Mouse (Mus musculus) gastrocnemius, postnatal 10 days (tissue): ENCODE results near the gene Ugt1a2. TPM values are rescaled to one million over a fixed set of nuclear protein-coding genes. Genes with fewer than 3 reads are reported as not detected.
A peak's percentile ranks its signal among the peaks of the same experiment; 100 is the strongest.

ENCODE experiments used
- DNase-seq: peaks from one replicate; pipeline ENCODE4 v3.0.0; 2021; ENCODE audit warnings: mixed read lengths
- total RNA-seq, 2 experiments: library from RNA; stranded (reverse); gene quantifications; 2 replicates each; pipeline ENCODE4 v1.2.3; 2021

Gene Ugt1a2
- total RNA-seq, 2 experiments from 2014 or later: 0.18 TPM; not detected in 1

DNA sequence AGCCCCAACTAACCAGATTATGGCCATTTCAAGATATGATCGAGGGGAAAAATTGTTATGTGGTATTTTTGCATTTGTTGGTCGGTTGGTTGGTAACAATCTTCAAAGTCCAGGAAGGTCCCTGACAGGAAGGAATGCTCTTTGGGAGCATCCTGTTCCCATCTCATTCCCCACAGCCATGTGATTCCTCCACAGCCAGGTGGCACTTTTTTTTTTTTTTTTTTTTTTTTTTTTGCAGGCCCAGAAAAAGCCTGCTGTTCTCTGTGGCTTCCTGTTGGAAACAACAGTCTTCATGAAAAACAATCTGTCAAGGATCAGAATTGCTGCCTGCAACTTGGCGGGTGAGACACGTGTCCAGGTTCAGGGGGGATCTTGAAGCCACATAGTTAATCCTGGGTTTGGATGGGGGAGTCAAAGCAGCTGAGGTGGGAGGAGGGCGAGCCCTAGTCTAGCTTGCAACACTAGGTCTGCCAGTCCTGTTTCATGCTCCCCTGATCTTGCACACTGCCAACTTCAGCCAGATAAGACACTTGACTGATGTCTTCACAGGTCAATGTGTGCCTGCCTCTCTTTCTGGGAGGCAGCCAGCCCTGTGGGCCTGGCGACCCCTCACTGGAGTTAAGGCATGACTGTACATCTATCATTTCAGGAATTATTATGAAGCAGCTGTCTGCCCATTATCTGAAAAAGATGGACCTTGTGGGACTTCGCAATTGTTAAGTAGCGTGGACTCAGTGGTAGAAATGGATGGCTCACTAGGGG, 58.7 kb downstream of the Ugt1a2 start:
- no peak for DNase-seq

GRCm38 (mm10) chr1:88259643-88260024, 59.2 kb downstream of the Ugt1a2 start:
- DNase-seq: no peak

- peak; percentile 68 for DNase-seq
These were observed 59.7 kb downstream of the Ugt1a2 start for GRCm38 (mm10) chr1:88260114-88260513.

DNA sequence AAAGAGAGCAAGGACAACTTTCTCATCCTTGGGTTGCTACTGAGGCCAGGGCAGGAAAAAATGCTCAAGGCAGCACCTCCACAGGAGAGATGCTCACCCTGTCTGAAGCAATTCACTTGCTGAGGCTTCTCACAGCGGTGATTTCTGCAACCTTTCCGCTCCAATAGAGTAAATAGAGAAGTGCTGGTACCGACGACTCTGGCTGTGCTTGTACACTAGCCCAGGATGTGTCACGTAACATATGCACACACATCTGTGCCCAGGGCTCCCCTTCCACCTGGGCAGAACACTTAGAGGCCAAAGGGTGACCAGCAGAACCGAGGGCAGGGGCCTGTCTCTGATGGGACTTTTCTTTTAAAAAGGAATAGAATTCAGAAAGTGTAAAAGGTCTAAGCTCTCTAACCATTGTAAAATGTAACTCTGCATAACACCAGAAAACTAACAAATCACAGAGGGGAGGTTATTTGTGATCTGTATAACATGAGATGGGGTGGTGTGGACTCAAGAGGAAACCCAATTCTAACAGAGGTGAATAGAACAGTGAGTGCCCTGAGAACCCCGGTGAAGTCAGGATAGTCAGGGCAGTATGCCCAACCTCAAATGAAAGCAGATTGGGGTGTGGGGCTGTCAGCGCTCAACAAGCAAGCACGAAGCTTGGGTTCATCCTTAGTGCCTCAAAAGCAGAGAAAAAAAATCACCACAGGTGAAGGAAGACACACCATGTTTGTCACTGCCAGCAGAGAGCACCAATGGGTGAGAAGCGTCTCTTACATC, 60.4 kb downstream of the Ugt1a2 start:
- no peak for DNase-seq

DNA sequence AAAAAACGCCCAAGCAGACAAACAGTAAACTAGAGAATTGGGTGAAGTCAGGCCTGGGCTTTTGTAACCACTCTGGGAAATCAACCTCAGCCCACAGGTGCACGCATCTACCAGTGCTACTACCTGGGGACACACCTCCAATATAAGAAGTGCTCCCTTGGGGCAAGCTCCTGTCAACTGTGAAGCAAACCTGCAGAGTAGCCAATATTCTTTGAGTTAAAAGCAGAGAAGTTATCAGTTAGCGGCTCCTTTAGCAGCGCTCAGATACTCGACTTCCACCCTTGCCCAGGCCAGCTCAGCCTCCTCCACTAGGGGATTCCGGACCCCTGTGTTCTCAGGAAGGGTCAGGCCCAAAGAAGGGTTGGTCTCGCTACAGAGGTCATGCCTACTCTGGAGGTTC, 61.3 kb downstream of the Ugt1a2 start:
- no peak for DNase-seq

GRCm38 (mm10) chr1:88262255-88262654, 61.9 kb downstream of the Ugt1a2 start:
- peak; percentile 72 for DNase-seq

DNA sequence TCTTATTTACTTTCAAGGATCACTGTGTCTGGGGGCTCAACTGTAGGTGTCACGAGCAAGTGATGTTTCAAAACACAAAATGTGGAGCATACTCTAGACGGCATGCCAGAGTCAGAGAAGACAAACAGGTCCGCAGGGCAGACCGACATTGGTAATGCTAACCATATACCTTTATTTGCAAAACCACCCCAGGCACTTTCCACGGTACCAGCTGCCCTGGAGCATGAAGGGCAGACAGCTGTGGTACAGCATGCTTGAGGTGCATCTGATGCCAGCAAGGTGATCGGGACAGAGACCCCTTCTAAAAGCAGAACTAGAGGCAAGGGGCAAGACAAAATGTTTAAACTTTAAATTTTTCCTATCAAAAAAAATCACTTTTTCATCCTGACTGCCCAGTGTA, 62.6 kb downstream of the Ugt1a2 start:
- no peak for DNase-seq

- DNase-seq: no peak
These were observed 63.4 kb downstream of the Ugt1a2 start for GRCm38 (mm10) chr1:88263778-88264177.

DNA sequence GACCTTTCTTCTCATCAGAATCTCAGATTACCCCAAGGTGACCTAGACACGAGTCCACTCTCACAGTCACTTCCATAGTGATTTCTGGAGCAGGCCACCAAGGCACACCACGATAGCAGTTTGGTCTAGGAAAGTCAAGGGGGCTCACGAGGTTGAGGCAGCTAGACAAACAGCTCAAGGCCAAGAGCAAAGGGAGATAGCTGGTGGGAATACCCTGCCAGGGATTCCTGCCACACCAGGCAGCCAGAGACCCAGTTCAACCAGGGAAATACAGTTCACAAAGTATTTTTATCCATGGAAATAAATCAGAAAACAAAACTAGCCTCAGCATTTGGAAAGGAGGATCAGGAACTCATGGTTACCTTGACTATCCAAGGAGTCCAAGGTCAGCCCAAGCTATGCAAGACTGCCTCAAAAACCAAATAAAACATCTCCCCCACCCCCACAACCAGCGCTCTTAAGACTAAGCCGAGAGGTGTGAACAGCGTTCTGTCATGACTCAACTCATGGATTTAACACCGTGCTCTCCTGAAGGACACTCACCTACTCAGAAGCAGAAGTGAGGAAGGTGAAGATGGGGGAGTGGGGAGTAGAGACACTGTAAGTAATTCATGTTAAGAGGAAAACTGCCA, 64.0 kb downstream of the Ugt1a2 start:
- DNase-seq: no peak

DNA sequence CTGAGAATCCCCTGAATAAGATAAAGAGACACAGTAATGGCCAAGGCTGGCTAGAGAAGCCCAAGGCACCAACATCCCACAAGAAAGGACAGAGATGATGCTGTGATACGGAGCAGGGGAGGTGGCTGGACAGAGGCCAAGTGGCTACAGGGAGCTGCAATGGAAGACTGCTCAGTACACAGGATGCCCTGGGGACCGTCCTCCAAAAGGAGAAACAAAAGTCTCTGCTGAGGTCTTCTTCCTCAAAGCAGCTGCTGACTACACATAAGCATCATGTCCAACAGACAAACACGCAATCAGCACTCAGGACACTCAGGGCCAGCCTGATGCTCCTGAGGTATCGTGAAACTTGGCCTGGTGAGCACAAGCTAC, 64.5 kb downstream of the Ugt1a2 start:
- peak; percentile 69 for DNase-seq

GRCm38 (mm10) chr1:88266123-88266522, 65.7 kb downstream of the Ugt1a2 start:
- peak; percentile 15 for DNase-seq

GRCm38 (mm10) chr1:88267489-88267888, 67.1 kb downstream of the Ugt1a2 start:
- DNase-seq: no peak

- peak; percentile 15 for DNase-seq
These were observed 67.7 kb downstream of the Ugt1a2 start for GRCm38 (mm10) chr1:88268070-88268469.

Other genes starting within 250 kb of the Ugt1a2 start
- 10 to 100 TPM; 13.0 to 20.0 TPM for gene Usp40, start 192.1 kb upstream of the Ugt1a2 start, total RNA-seq
- gene Ugt1a10, start 145.2 kb upstream of the Ugt1a2 start, total RNA-seq: not detected
- gene Ugt1a9, start 129.8 kb upstream of the Ugt1a2 start, total RNA-seq: not detected
- gene Ugt1a8, start 112.8 kb upstream of the Ugt1a2 start, total RNA-seq: not detected
- gene Ugt1a7c, start 105.5 kb upstream of the Ugt1a2 start, total RNA-seq: 1 to 10 TPM; 1.1 to 1.6 TPM
- under 1 TPM; 0.81 to 0.87 TPM for gene Ugt1a6b, start 97.3 kb upstream of the Ugt1a2 start, total RNA-seq
- gene Ugt1a6a, start 65.8 kb upstream of the Ugt1a2 start, total RNA-seq: 1 to 10 TPM in 1 of 2 experiments, under 1 TPM in 1; 0.90 to 1.4 TPM
- under 1 TPM in 1 of 2 experiments, not detected in 1; 0.18 TPM for gene Ugt1a5, start 34.6 kb upstream of the Ugt1a2 start, total RNA-seq
- 1 to 10 TPM in 1 of 2 experiments, under 1 TPM in 1; 0.75 to 1.1 TPM for gene Dnajb3, start 5.2 kb downstream of the Ugt1a2 start, total RNA-seq
- not detected for gene Ugt1a1, start 11.4 kb downstream of the Ugt1a2 start, total RNA-seq
- gene Mroh2a, start 26.4 kb downstream of the Ugt1a2 start, total RNA-seq: under 1 TPM in 1 of 2 experiments, not detected in 1; 0.34 TPM
- gene Hjurp, start 77.0 kb downstream of the Ugt1a2 start, total RNA-seq: 10 to 100 TPM; 29.0 to 47.9 TPM
- gene Trpm8, start 77.1 kb downstream of the Ugt1a2 start, total RNA-seq: not detected
- gene Spp2, start 206.4 kb downstream of the Ugt1a2 start, total RNA-seq: under 1 TPM in 1 of 2 experiments, not detected in 1; 0.52 TPM